Mouse (Mus musculus): ENCODE data around the gene Rab27a. TPM values are rescaled to one million over a fixed set of nuclear protein-coding genes. Genes with fewer than 3 reads are reported as not detected.
A peak's percentile ranks its signal among the peaks of the same experiment; 100 is the strongest.

Gene Rab27a
- 16.7 and 29.8 TPM in 2 replicates for polyA plus RNA-seq (2012; rRNA removed)

DNA sequence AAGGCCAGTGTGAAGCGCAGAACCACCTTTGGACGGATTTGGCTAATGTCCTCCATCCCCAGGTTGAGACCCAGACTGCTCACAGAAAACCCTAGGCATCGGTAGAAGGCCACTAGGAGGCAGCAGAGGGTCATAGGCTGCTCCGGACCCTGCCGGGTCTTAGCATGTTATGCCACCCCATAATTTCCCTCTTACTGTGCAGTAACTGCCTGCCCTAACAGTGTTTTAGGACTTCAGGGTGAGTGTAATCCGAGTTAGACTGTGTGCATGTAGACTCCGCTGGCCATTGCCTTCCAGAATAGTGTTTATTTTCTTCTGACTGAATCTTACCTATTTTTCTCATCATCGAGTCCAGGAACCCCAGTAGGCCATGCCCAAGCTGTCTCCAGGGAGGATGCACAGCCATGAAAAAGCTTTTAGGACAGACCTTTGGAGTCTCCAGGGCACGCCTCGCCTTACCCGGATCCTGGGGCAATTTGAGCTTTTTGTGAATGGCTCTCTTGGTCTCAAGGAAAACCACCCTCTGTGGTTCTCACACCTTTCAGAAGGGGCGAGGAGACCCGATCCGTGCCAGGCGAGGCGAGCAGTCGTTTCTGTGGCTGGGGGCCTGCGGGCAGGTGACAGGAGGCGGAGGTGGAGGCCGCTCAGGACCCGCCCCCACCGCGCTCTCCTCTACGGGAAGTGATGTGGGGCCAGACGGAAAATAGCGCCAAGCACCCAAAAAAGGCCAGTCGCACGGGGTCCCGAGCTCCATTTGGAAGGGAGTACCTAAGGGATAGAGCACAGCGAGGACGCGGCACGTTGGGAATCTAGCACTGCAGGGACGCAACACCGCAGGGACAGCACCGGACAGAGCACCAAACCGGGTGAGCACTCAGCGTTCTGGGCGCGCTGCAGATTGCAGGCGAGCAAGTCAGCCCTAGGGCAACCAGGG is at the start of gene Rab27a:
Gene Rab27a (plus strand): TSS at position 709 of the 934 bp plus-strand sequence.
- Histone ChIP-seq H3K4me1 (ENCODE audit: control insufficient read depth, insufficient read depth, low read length) (peaks cover 15% of the 10 kb centered on the region), H3K4me3 (replicated peaks; ENCODE audit: extremely low read depth, low read depth, low read length) (peak within 1 kb of the TSS; percentile 80)
- peak; percentile 77; the same call in 1 of the 2 replicates for TF ChIP-seq POLR2A (IDR thresholded peaks at IDR 0.05; ENCODE audit: borderline replicate concordance, extremely low read depth, low read depth, low read length)
- TF ChIP-seq CTCF (IDR thresholded peaks at IDR 0.05; ENCODE audit: insufficient read depth, low read length), result peak; percentile 95
- WGBS, result under 1% methylated on average over 41 of the region's 41 CpGs
- peak; percentile 79 for DNase-seq

DNA sequence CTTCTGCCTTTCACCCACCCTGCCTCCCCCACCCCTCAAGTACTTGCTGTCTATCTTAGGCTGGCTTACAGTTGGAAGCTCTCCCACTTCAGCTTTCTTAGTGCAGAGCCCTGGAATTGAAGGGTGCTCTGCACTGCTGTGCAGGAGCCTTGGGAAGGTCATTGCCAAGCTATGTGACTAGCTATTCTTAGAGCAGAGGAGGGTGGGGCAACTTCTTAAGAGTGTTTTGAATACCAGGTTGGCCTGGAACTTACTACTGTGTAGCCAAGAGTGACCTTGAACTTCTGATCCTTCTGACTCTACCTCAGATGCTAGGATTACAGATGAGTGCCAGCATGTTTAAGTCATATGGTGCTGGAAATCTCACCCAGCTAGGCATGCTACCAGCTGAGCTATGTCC is 48.5 kb upstream of the Rab27a start:
- TF ChIP-seq CTCF (IDR thresholded peaks at IDR 0.05; ENCODE audit: insufficient read depth, low read length), result no peak
- DNase-seq, result no peak
- Histone ChIP-seq H3K4me3 (replicated peaks; ENCODE audit: extremely low read depth, low read depth, low read length) (no peak overlapping the region), H3K4me1 (ENCODE audit: control insufficient read depth, insufficient read depth, low read length) (no peaks in the 10 kb centered on the region)

DNA sequence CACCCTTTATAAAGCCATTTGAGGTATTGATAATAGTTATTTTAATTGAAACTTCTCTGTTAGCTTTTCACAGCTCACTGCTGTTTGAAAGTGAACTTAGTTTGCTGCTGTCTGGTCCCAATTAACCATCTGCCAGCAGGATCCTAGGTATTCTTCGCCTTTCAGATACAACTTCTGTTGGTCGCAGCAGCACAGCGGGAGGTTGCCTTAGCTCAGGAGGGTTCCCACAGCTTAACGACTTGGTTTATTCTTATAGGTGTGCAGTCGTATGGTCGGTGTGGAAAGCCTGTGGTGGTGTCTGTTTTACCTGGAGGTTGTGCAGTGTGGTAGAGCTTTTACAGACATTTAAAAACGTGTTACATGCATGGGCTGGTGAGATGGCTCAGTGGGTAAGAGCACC is 47.8 kb upstream of the Rab27a start:
- TF ChIP-seq CTCF (IDR thresholded peaks at IDR 0.05; ENCODE audit: insufficient read depth, low read length) (no peak), POLR2A (IDR thresholded peaks at IDR 0.05; ENCODE audit: borderline replicate concordance, extremely low read depth, low read depth, low read length) (no peak)
- 70% methylated on average over 7 of the region's 7 CpGs for WGBS
- Histone ChIP-seq H3K4me3 (replicated peaks; ENCODE audit: extremely low read depth, low read depth, low read length) (no peak overlapping the region), H3K4me1 (ENCODE audit: control insufficient read depth, insufficient read depth, low read length) (no peaks in the 10 kb centered on the region)
- DNase-seq, result no peak

DNA sequence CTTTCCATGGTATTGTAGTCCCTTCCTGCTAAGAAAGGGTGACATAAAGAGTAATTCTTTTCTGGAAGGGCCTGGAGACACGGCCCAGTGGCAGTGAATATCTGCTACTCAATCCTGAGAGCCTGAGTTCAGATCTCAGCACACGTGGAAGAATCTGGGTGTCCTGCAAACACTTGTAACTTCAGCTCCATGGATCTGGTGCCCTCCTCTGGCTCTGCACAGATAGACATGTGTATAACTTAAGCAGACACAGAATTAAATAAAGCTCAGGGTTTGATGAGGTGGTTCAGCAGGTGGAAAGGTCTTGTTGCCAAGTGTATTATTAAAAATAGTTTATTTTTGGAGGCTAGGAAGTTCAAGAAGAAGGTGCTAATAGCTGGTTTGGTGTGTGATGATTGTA is 44.2 kb upstream of the Rab27a start:
- DNase-seq, result no peak
- no peak for TF ChIP-seq POLR2A (IDR thresholded peaks at IDR 0.05; ENCODE audit: borderline replicate concordance, extremely low read depth, low read depth, low read length)
- TF ChIP-seq CTCF (IDR thresholded peaks at IDR 0.05; ENCODE audit: insufficient read depth, low read length), result no peak
- Histone ChIP-seq H3K4me3 (replicated peaks; ENCODE audit: extremely low read depth, low read depth, low read length) (no peak overlapping the region), H3K4me1 (ENCODE audit: control insufficient read depth, insufficient read depth, low read length) (0 out of 2 replicates have a peak, but pooled peaks cover 2% of the 10 kb centered on the region)
- WGBS, result 65% methylated on average over 2 of the region's 2 CpGs

DNA sequence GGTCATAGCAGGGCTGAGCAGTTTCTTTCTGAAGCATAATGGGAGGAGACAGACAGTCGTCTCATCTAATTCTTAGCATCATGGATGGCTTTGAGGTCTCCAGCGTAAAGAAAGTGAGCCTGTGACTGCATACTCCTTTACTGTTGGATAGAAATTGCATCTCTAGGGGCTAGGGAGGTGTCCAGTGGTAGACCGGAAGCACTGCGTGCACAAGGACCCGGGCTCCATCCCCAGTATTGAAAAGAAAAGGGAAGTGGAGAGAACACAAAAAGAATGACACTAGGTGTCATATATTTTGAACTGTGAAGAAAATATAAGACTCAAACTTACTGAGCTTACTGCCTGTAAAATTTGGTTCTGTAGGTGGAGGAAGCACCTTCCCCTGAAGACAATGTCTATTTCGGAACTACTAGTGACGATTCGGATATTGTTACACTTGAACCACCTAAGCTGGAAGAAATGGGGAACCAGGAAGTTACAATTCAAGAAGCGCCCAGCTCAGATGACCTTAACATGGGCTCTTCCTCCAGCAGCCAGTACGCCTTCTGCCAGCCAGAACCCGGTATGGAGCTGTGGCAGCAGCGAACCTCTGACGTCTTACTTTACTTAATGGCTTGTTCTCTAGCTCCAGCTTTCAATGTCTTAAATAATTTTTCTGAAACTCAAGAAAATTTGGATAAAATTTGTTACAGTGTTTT is 43.2 kb upstream of the Rab27a start:
- TF ChIP-seq POLR2A (IDR thresholded peaks at IDR 0.05; ENCODE audit: borderline replicate concordance, extremely low read depth, low read depth, low read length) (no peak), CTCF (IDR thresholded peaks at IDR 0.05; ENCODE audit: insufficient read depth, low read length) (no peak)
- WGBS, result 85% methylated on average over 13 of the region's 13 CpGs
- Histone ChIP-seq H3K4me3 (replicated peaks; ENCODE audit: extremely low read depth, low read depth, low read length) (no peak overlapping the region), H3K4me1 (ENCODE audit: control insufficient read depth, insufficient read depth, low read length) (0 out of 2 replicates have a peak, but pooled peaks cover 2% of the 10 kb centered on the region)
- no peak for DNase-seq

DNA sequence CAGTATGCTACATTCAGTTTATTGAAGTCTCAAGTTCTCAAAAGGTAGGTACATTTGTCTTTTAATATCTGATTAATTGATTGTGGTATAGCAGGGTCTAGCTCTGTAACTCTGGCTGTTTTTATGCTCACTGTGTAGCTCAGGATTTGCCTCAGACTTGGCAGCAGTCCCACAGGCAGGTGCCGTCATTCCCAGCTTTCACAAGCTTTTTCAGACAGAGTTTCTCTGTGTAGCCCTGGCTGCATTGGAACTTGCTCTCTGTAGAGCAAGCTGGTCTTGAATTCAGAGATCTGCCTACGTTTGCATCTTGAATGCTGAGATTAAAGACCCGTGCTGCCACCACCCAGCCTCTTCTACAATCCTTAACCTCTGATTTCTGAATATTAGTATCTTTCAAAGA is 42.5 kb upstream of the Rab27a start:
- Histone ChIP-seq H3K4me3 (replicated peaks; ENCODE audit: extremely low read depth, low read depth, low read length) (no peak overlapping the region), H3K4me1 (ENCODE audit: control insufficient read depth, insufficient read depth, low read length) (0 out of 2 replicates have a peak, but pooled peaks cover 2% of the 10 kb centered on the region)
- no peak for DNase-seq
- WGBS, result 56% methylated on average over 3 of the region's 3 CpGs
- TF ChIP-seq POLR2A (IDR thresholded peaks at IDR 0.05; ENCODE audit: borderline replicate concordance, extremely low read depth, low read depth, low read length) (no peak), CTCF (IDR thresholded peaks at IDR 0.05; ENCODE audit: insufficient read depth, low read length) (no peak)

DNA sequence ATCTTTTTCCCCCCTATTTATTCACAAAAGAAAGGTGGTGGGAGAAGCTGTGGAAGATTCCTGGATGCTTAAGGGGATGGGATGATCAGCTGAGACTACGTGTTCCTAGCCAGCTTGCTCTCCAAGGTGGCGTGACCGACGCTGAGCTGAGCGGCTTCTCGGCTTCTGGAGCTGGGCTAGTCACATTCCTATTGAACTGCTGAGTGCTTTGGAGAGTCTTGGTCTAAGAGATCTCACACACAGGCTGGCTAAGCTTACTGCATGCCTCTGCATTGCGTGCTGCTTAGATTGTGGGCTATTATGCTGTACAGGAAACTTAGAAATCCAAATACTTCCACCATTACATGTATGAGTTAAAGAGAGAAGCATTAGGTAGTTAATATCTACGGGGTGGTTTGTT is 40.6 kb upstream of the Rab27a start:
- Histone ChIP-seq H3K4me3 (replicated peaks; ENCODE audit: extremely low read depth, low read depth, low read length) (no peak overlapping the region), H3K4me1 (ENCODE audit: control insufficient read depth, insufficient read depth, low read length) (0 out of 2 replicates have a peak, but pooled peaks cover 4% of the 10 kb centered on the region)
- 75% methylated on average over 8 of the region's 8 CpGs for whole genome bisulfite sequencing
- DNase-seq, result no peak
- no peak for TF ChIP-seq CTCF (IDR thresholded peaks at IDR 0.05; ENCODE audit: insufficient read depth, low read length)
- no peak for TF ChIP-seq POLR2A (IDR thresholded peaks at IDR 0.05; ENCODE audit: borderline replicate concordance, extremely low read depth, low read depth, low read length)

DNA sequence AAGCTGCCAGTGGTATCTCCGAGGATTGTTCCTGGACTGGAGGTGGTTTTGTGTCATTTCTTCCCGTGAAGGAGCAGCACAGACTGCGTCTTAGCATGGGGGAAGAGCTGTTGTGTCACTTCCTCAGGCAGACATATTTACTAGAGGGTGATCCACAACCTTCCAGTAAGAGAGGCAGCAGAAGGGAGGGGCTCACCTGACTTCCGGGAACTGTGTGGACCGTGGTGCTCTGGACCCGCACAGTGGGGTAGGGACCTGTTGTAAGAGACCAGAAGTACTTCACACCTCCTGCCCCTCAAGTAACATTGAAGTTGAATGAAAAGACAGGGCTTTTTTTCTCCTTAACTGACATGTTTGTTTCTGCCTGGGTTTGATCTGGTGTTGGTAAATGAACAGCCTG is 39.5 kb upstream of the Rab27a start:
- no peak for DNase-seq
- Histone ChIP-seq H3K4me1 (ENCODE audit: control insufficient read depth, insufficient read depth, low read length) (0 out of 2 replicates have a peak, but pooled peaks cover 4% of the 10 kb centered on the region), H3K4me3 (replicated peaks; ENCODE audit: extremely low read depth, low read depth, low read length) (no peak overlapping the region)
- 59% methylated on average over 6 of the region's 6 CpGs for WGBS
- TF ChIP-seq CTCF (IDR thresholded peaks at IDR 0.05; ENCODE audit: insufficient read depth, low read length) (no peak), POLR2A (IDR thresholded peaks at IDR 0.05; ENCODE audit: borderline replicate concordance, extremely low read depth, low read depth, low read length) (no peak)

DNA sequence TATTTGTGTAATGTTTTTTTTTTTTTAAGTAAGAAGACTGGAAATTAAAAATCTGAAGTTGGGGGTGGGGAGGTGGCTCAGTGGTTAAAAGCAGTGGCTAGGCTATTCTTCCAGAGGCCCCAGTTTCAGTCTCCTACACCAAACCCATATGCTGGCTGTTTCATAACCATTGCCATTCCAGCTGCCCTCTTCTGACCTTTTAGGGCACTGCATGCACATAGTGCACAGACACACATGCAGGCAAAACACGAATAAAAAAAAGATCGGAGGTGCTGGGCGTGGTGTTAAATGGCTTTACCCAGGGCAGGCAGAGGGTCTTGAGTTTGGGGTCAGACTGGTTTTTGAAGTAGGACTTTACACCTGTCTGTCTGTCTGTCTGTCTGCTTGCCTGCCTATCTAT is 38.5 kb upstream of the Rab27a start:
- 97% methylated on average over 3 of the region's 3 CpGs for WGBS
- TF ChIP-seq CTCF (IDR thresholded peaks at IDR 0.05; ENCODE audit: insufficient read depth, low read length) (no peak), POLR2A (IDR thresholded peaks at IDR 0.05; ENCODE audit: borderline replicate concordance, extremely low read depth, low read depth, low read length) (no peak)
- H3K4me3 ChIP-seq (replicated peaks; ENCODE audit: extremely low read depth, low read depth, low read length), result no peak overlapping the region
- DNase-seq, result no peak
- H3K4me1 ChIP-seq (ENCODE audit: control insufficient read depth, insufficient read depth, low read length), result 0 out of 2 replicates have a peak, but pooled peaks cover 4% of the 10 kb centered on the region
